Mouse (Mus musculus) CH12.LX (cell line): ENCODE measurements around the gene Fbxw11. TPM values are rescaled to one million over a fixed set of nuclear protein-coding genes. Genes with fewer than 3 reads are reported as not detected.

ENCODE experiments used
- DNase-seq: peaks from one replicate; pipeline ENCODE4 v3.0.0-alpha.2; 2013; ENCODE audit errors: extremely low read depth
- H3K27ac ChIP-seq: 2 replicates; pipeline ENCODE4 v1.5.1; 2012; ENCODE audit warnings: low read depth, mild to moderate bottlenecking, control low read depth, moderate library complexity; ENCODE audit not compliant: insufficient read depth
- H3K27me3 ChIP-seq: replicated peaks from 2 replicates; pipeline ENCODE3; 2012; ENCODE audit warnings: inconsistent platforms
- H3K36me3 ChIP-seq, 2 experiments: replicated peaks in 1 of 2; 2 replicates each; pipeline versions ENCODE3 to v1.6.1; 2012; ENCODE audit warnings: inconsistent platforms in 1 of 2, low read length in 1 of 2, mild to moderate bottlenecking in 1 of 2, mixed read lengths in 1 of 2, moderate library complexity in 1 of 2; ENCODE audit not compliant: control insufficient read depth in 1 of 2, insufficient read depth in 1 of 2
- H3K4me1 ChIP-seq, 2 experiments: 2 replicates each; pipeline ENCODE4 v1.6.1; 2012; ENCODE audit warnings: inconsistent platforms in 1 of 2, moderate library complexity in 1 of 2; ENCODE audit not compliant: insufficient read depth in 2 of 2, control insufficient read depth in 1 of 2
- H3K4me2 ChIP-seq: 2 replicates; pipeline ENCODE4 v1.6.1; 2012; ENCODE audit warnings: low read depth, mild to moderate bottlenecking, control low read depth; ENCODE audit not compliant: poor library complexity, insufficient read depth, severe bottlenecking
- H3K4me3 ChIP-seq, 3 experiments: fragments of 150-350 bp in 1 of 3; sonication (generic) in 1 of 3; replicated peaks in 1 of 3; 2 replicates each; pipeline versions ENCODE3 to v1.5.1; 2011 to 2012; ENCODE audit warnings: low read depth in 2 of 3, low read length in 2 of 3, mild to moderate bottlenecking in 2 of 3, moderate library complexity in 2 of 3, control low read depth in 1 of 3, improper control_type of control experiment in 1 of 3, inconsistent platforms in 1 of 3, mixed read lengths in 1 of 3; ENCODE audit not compliant: poor library complexity in 1 of 3
- H3K79me2 ChIP-seq: replicated peaks from 2 replicates; pipeline ENCODE4 v1.6.1; 2012; ENCODE audit warnings: mild to moderate bottlenecking, moderate library complexity; ENCODE audit not compliant: control insufficient read depth, poor library complexity, insufficient read depth, severe bottlenecking; ENCODE audit errors: extremely low read depth
- H3K9ac ChIP-seq: 2 replicates; pipeline ENCODE4 v1.6.1; 2012; ENCODE audit warnings: low read depth, mild to moderate bottlenecking, control low read depth, moderate library complexity; ENCODE audit not compliant: insufficient read depth
- H3K9me3 ChIP-seq: replicated peaks from 2 replicates; pipeline ENCODE3; 2012; ENCODE audit warnings: low read length, inconsistent platforms, mixed read lengths
- BHLHE40 ChIP-seq: IDR thresholded peaks from 2 replicates; pipeline ENCODE4 v1.6.1; 2011; ENCODE audit warnings: mild to moderate bottlenecking, low read depth, low read length, improper control_type of control experiment
- CHD2 ChIP-seq: IDR thresholded peaks from 2 replicates; pipeline ENCODE4 v1.6.1; 2011; ENCODE audit warnings: low read length, improper control_type of control experiment
- ELF1 ChIP-seq: IDR thresholded peaks from 2 replicates; pipeline ENCODE4 v1.6.1; 2014; ENCODE audit warnings: low read depth, mild to moderate bottlenecking, inconsistent platforms, low read length, improper control_type of control experiment
- ETS1 ChIP-seq: conservative IDR thresholded peaks from 2 replicates; pipeline ENCODE4 v1.6.1; 2012; ENCODE audit warnings: low read depth, mild to moderate bottlenecking, inconsistent platforms, low read length, improper control_type of control experiment, moderate library complexity
- GABPA ChIP-seq: IDR thresholded peaks from 2 replicates; pipeline ENCODE4 v1.6.1; 2012; ENCODE audit warnings: low read depth, low read length, improper control_type of control experiment, inconsistent platforms; ENCODE audit not compliant: insufficient replicate concordance
- HCFC1 ChIP-seq: IDR thresholded peaks from 2 replicates; pipeline ENCODE4 v1.6.1; 2012; ENCODE audit warnings: low read depth, mild to moderate bottlenecking, inconsistent platforms, low read length, improper control_type of control experiment
- JUN ChIP-seq: IDR thresholded peaks from 2 replicates; pipeline ENCODE4 v1.6.1; 2011; ENCODE audit warnings: low read depth, mild to moderate bottlenecking, low read length, improper control_type of control experiment, moderate library complexity; ENCODE audit not compliant: insufficient read depth
- JUND ChIP-seq: conservative IDR thresholded peaks from 2 replicates; pipeline ENCODE4 v1.6.1; 2011; ENCODE audit warnings: low read depth, low read length, improper control_type of control experiment
- MAFK ChIP-seq: IDR thresholded peaks from 2 replicates; pipeline ENCODE4 v1.6.1; 2011; ENCODE audit warnings: low read length, improper control_type of control experiment; ENCODE audit not compliant: insufficient replicate concordance
- MEF2A ChIP-seq: IDR thresholded peaks from 2 replicates; pipeline ENCODE4 v1.6.1; 2014; ENCODE audit warnings: low read depth, mild to moderate bottlenecking, inconsistent platforms, low read length, improper control_type of control experiment, borderline replicate concordance
- MXI1 ChIP-seq: IDR thresholded peaks from 2 replicates; pipeline ENCODE4 v1.6.1; 2011; ENCODE audit warnings: mild to moderate bottlenecking, low read depth, low read length, improper control_type of control experiment
- MYC ChIP-seq: IDR thresholded peaks from 2 replicates; pipeline ENCODE4 v1.6.1; 2011; ENCODE audit warnings: low read depth, mild to moderate bottlenecking, improper control_type of control experiment, low read length
- NELFE ChIP-seq: IDR thresholded peaks from 2 replicates; pipeline ENCODE4 v1.6.1; 2011; ENCODE audit warnings: low read depth, low read length, improper control_type of control experiment
- NRF1 ChIP-seq: IDR thresholded peaks from 2 replicates; pipeline ENCODE4 v1.6.1; 2014; ENCODE audit warnings: low read depth, mild to moderate bottlenecking, inconsistent platforms, low read length, improper control_type of control experiment, moderate library complexity
- POLR2AphosphoS2 ChIP-seq: IDR thresholded peaks from 2 replicates; pipeline ENCODE4 v1.6.1; 2011; ENCODE audit warnings: low read depth, low read length, improper control_type of control experiment
- RCOR1 ChIP-seq: conservative IDR thresholded peaks from 2 replicates; pipeline ENCODE4 v1.6.1; 2012; ENCODE audit warnings: low read depth, mild to moderate bottlenecking, inconsistent platforms, low read length, improper control_type of control experiment
- SMC3 ChIP-seq: IDR thresholded peaks from 2 replicates; pipeline ENCODE4 v1.6.1; 2011; ENCODE audit warnings: low read depth, low read length, improper control_type of control experiment
- TBP ChIP-seq: conservative IDR thresholded peaks from 2 replicates; pipeline ENCODE4 v1.6.1; 2011; ENCODE audit warnings: low read depth, low read length, improper control_type of control experiment
- UBTF ChIP-seq: IDR thresholded peaks from 2 replicates; pipeline ENCODE4 v1.6.1; 2012; ENCODE audit warnings: low read depth, mild to moderate bottlenecking, inconsistent platforms, low read length, improper control_type of control experiment, moderate library complexity
- USF1 ChIP-seq: IDR thresholded peaks from 2 replicates; pipeline ENCODE4 v1.6.1; 2014; ENCODE audit warnings: low read depth, mild to moderate bottlenecking, inconsistent platforms, low read length, improper control_type of control experiment
- ZNF384 ChIP-seq: IDR thresholded peaks from 2 replicates; pipeline ENCODE4 v1.6.1; 2012; ENCODE audit warnings: low read depth, low read length, improper control_type of control experiment, inconsistent platforms
- dilution Hi-C: fragments of 300-500 bp; cut with MboI; formaldehyde crosslinking; loops from 2 replicates; pipeline ENCODE4 v1.14.3; 2020; ENCODE audit warnings: low sequenced_read_pairs; ENCODE audit not compliant: extremely low pct_unique_long_range_greater_than_20kb, extremely low pct_ligation_motif_present
- in situ Hi-C: fragments of 300-500 bp; cut with MboI; formaldehyde crosslinking; loops from 3 replicates; pipeline ENCODE4 v1.14.3; 2019; ENCODE audit warnings: low sequenced_read_pairs, low pct_ligation_motif_present, low pct_unique_long_range_greater_than_20kb, mixed read lengths
- polyA plus RNA-seq: library from polyadenylated mRNA; unstranded; fragments of >175 nt; gene quantifications from 2 replicates; pipeline ENCODE4 v1.2.1, GENCODE M21; 2012; ENCODE audit warnings: low read depth; ENCODE audit not compliant: insufficient read length
- total RNA-seq, 2 experiments: library from RNA; depleted of rRNA; stranded (reverse); fragments of 300-350 nt in 1 of 2; fragments of >200 nt in 1 of 2; gene quantifications; 2 replicates each; pipeline ENCODE4 v1.2.3; 2012 to 2014

Gene Fbxw11
- total and polyA plus RNA-seq, 3 experiments = 54.5 to 85.0 (median 58.5) TPM

DNA sequence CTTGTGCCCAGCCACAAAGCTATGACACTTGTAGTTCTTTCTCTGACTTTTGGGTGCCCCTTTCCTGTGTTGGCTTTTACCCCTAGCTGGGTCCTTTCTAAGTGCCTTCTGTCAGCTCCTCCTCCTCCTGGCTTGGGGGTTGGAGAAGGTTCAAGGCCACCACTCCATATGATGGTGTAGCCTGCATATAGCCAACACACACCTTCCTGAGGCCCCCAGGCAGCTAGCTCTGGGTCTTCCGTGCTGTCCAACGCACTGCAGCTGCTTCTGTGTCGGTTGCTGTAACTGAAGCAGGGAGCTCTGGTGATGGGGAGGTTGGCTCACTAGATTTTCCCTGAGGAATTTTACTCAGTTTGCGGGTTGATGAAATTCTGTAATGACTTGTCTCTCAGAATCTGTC is 37.9 kb upstream of the Fbxw11 start:
- dilution Hi-C loops = no loop called here
- H3K4me2 ChIP-seq = no peak overlapping the region
- no peak overlapping the region for H3K9ac ChIP-seq
- TF ChIP-seq MXI1 (no peak), GABPA (no peak), CHD2 (no peak), ZNF384 (no peak), BHLHE40 (no peak), MAFK (no peak)
- in situ Hi-C loops = loop anchor here (25.0 kb wide), 1 partner anchor 533 kb away; the partner anchor contains the start of gene Fgf18
- no peak overlapping the region for H3K27ac ChIP-seq
- H3K4me3 ChIP-seq = no peak overlapping the region
- DNase-seq = no peak
- peaks cover 2% of the 10 kb centered on the region for H3K9me3 ChIP-seq
- H3K79me2 ChIP-seq = no peaks in the 10 kb centered on the region
- H3K27me3 ChIP-seq = no peaks in the 10 kb centered on the region
- H3K4me1 ChIP-seq = peaks cover 7 to 64% of the 10 kb centered on the region in 2 experiments
- H3K36me3 ChIP-seq = peaks cover 19 to 63% of the 10 kb centered on the region in 2 experiments

DNA sequence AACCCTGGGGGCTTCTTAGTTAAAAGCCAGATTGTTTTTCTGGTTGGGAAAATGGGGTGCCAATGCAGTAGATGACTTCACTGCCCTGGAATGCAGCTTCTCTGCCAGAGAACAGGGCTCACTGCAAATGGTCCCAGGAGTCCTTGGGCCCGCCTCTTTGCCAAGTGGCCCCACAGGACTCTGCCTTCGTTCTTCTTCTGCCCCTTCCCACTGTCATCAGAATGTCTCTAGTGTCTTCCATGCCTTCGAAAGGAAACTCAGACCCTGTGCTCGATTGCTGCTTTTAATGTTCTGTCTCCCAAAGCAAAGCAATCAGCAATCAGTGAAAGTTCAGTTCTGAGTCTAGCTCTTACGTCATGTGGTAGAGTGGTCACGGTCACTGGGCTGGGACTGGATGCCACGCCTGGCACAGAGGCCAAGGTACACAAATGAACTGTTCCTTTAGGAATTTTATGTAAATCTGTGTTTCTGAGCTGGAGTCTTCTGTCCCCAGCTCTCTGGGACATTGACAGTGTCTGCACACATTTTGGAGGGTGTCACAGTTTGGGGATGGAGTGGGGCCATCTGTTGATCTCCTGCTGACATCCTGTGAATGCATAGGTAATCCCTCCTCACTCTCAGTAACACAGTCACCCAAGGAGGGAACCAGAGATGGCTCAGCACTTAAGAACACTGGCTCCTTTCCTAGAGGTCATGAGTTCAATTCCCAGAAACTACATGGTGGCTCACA is 37.2 kb upstream of the Fbxw11 start:
- no peak for DNase-seq
- Histone ChIP-seq H3K79me2 (no peaks in the 10 kb centered on the region), H3K36me3 (peaks cover 21 to 61% of the 10 kb centered on the region in 2 experiments), H3K9ac (no peak overlapping the region), H3K4me2 (no peak overlapping the region), H3K27ac (no peak overlapping the region), H3K27me3 (no peaks in the 10 kb centered on the region), H3K9me3 (peaks cover 2% of the 10 kb centered on the region), H3K4me1 (peaks cover 7 to 61% of the 10 kb centered on the region in 2 experiments), H3K4me3 (no peak overlapping the region)
- in situ Hi-C loops (loop anchor here (25.0 kb wide), 1 partner anchor 532 kb away; the partner anchor contains the start of gene Fgf18), dilution Hi-C loops (no loop called here)
- TF ChIP-seq JUND = no peak
- TF ChIP-seq TBP = no peak
- TF ChIP-seq MEF2A = no peak
- TF ChIP-seq UBTF = no peak
- TF ChIP-seq USF1 = no peak
- TF ChIP-seq MYC = no peak
- no peak for TF ChIP-seq NRF1
- no peak for TF ChIP-seq ETS1
- TF ChIP-seq JUN = no peak
- TF ChIP-seq ELF1 = no peak
- TF ChIP-seq NELFE = no peak
- TF ChIP-seq POLR2AphosphoS2 = no peak
- no peak for TF ChIP-seq SMC3
- TF ChIP-seq RCOR1 = no peak
- no peak for TF ChIP-seq HCFC1
